Mouse (Mus musculus) midbrain, embryonic 15.5 days (tissue): ENCODE results near the gene Pbx1. TPM values are rescaled to one million over a fixed set of nuclear protein-coding genes. Genes with fewer than 3 reads are reported as not detected.

Source experiments
- ATAC-seq: fragments of 200-750 bp; cut with Nextera tagmentation; replicated peaks from 2 replicates; pipeline ENCODE4 v1.8.0; 2017; ENCODE audit warnings: moderate TSS enrichment
- H3K27ac ChIP-seq: fragments of 300-500 bp; sonication (generic); 2 replicates; pipeline ENCODE4 v1.5.1; 2015; ENCODE audit warnings: mild to moderate bottlenecking, inconsistent platforms
- H3K27me3 ChIP-seq: fragments of 300-500 bp; sonication (generic); replicated peaks from 2 replicates; pipeline ENCODE4 v1.6.1; 2015; ENCODE audit warnings: inconsistent platforms
- H3K36me3 ChIP-seq: fragments of 300-500 bp; sonication (generic); replicated peaks from 2 replicates; pipeline ENCODE4 v1.6.1; 2015; ENCODE audit warnings: inconsistent platforms
- H3K4me1 ChIP-seq: fragments of 300-500 bp; sonication (generic); 2 replicates; pipeline ENCODE4 v1.6.1; 2015; ENCODE audit warnings: inconsistent platforms
- H3K4me2 ChIP-seq: fragments of 300-500 bp; sonication (generic); 2 replicates; pipeline ENCODE4 v1.6.1; 2015; ENCODE audit warnings: inconsistent platforms, mild to moderate bottlenecking, moderate library complexity
- H3K4me3 ChIP-seq: fragments of 300-500 bp; sonication (generic); 2 replicates; pipeline ENCODE4 v1.5.1; 2015; ENCODE audit warnings: mild to moderate bottlenecking, inconsistent platforms
- H3K9ac ChIP-seq: fragments of 300-500 bp; sonication (generic); 2 replicates; pipeline ENCODE4 v1.6.1; 2015; ENCODE audit warnings: mild to moderate bottlenecking, inconsistent platforms
- H3K9me3 ChIP-seq: fragments of 300-500 bp; sonication (generic); 2 replicates; pipeline ENCODE4 v1.6.1; 2016; ENCODE audit warnings: inconsistent platforms
- WGBS: fragments of 180-500 bp; shearing (Covaris S2); methylation state at CpG from one replicate; pipeline ENCODE4 v1.1.7; 2015; ENCODE audit warnings: mixed read lengths; 5-methylcytosine and 5-hydroxymethylcytosine counted together
- polyA plus RNA-seq: library from polyadenylated mRNA; unstranded; fragments of >200 nt; fragmentation: Nextera tagmentation; extraction: Ambion mirVana; gene quantifications from 2 replicates; pipeline ENCODE4 v1.2.1, GENCODE M21; 2015

Pbx1 gene
- polyA plus RNA-seq, 1 experiment from 2014 or later = 83.0 TPM

DNA sequence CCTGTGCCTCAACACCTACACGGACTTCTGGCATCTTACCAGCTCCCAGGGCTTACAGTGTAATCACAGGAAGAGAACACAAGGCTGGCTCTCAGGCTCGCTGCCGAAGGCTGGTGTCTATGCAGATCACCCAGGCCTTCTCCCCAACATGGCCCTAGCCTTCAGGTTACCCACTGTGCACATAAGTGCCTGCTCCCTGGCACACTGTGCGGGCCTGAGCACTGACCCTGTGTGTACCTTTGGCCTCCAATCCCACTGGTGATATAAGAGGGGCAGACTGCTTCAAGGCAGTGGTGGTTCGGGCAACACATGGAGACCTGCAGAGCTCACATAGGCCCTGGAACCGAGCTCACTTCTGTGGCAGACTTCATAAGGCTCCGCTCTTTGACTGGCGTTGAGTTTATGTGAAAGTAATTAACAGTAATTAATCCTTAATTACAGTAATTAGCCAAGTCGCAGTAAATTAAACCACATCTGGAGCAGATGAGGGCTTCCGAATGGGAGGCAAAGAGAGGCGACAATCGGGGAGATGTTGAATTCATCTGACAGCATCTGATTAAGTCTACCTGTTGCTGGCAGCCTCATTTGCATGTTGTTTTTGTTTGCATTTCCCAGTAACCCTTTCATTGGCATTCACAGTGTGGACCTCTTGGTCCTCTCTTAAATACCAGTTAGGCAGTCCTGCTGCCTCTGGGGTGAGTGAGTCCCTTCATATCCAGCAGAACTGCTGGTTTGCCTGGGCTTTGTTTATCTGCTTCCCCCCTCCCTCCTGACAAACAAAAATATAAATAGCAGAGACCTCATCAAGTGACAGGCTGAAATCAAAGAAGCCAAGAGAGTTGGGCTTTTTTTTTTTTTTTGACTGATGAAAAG, 163.1 kb downstream of the Pbx1 start:
- H3K4me1 ChIP-seq = peaks cover 43% of the 10 kb centered on the region
- H3K9me3 ChIP-seq = no peaks in the 10 kb centered on the region
- H3K9ac ChIP-seq = no peak overlapping the region
- H3K4me3 ChIP-seq = no peak overlapping the region
- no peaks in the 10 kb centered on the region for H3K36me3 ChIP-seq
- H3K27me3 ChIP-seq = no peaks in the 10 kb centered on the region
- H3K27ac ChIP-seq = 0 out of 2 replicates have a peak overlapping the region, but pooled peaks have one; percentile 13
- ATAC-seq = peak; percentile 66; the same call in 1 of the 2 replicates
- H3K4me2 ChIP-seq = no peak overlapping the region
- WGBS = 65% methylated on average over 12 of the region's 12 CpGs

DNA sequence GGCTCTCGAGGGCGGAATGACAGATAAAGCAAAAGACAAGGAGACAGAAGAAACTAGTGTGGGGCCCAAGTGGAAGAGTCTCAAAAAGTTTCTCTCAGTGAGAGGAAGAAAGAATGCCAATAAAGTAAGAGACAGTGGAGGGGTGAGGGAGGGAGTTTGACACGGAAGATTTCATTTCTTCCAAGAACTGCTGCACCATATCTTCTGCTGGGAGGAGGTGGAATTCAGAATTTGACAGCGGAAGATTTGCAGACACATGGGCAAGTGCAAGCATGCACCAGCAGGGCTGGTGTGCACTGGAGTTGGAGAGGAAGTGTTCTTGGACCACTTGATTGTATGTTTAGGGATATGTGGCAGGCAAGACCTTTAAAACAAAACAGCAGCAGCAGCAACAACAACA, 163.8 kb downstream of the Pbx1 start:
- no peaks in the 10 kb centered on the region for H3K9me3 ChIP-seq
- ATAC-seq = no peak
- no peak overlapping the region for H3K9ac ChIP-seq
- WGBS = 91% methylated on average over 4 of the region's 4 CpGs
- H3K4me3 ChIP-seq = no peak overlapping the region
- no peak overlapping the region for H3K4me2 ChIP-seq
- H3K36me3 ChIP-seq = no peaks in the 10 kb centered on the region
- no peaks in the 10 kb centered on the region for H3K27me3 ChIP-seq
- H3K27ac ChIP-seq = no peak overlapping the region
- H3K4me1 ChIP-seq = peaks cover 43% of the 10 kb centered on the region

DNA sequence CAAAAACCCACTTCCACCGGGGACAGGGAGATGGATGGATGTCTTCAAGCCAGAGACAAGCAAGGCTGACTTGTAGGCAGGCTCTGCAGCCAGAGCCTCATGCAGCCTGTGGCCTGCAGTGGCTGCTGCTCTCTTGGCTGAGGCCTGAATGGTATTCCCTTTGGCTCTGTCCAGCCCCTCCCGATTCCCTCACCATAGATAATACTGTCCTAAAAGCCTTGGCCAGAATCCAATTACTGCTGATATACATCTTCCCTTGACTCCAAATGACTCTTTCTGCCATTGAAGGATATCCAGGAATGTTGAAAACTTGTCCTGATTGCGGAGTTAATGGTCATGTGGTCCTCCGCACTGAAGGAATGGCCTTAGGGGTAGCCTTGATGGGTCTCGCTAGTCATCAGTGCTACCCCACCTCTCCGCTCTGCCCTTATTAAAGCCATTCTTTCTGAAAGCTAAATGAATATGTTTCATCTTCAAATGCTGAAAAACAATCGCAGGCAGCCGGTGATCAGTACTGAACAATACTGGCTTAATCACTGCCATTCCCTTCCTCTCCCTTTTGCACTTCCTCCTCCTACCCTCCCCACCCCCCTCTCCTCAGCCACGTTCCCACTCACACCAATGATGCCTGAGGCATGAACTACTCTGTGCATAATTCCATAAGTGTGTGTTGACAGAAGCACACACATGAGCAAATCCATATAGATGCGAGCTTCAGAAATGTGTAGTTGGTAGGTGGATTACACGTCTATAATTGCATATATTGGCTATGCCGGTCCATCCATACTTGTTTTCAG, 166.3 kb downstream of the Pbx1 start:
- Histone ChIP-seq H3K27ac (peak overlapping the region; percentile 50), H3K4me1 (peaks cover 54% of the 10 kb centered on the region), H3K4me3 (no peak overlapping the region), H3K9ac (no peak overlapping the region), H3K4me2 (no peak overlapping the region), H3K36me3 (no peaks in the 10 kb centered on the region), H3K27me3 (no peaks in the 10 kb centered on the region), H3K9me3 (no peaks in the 10 kb centered on the region)
- peak; percentile 37; the same call in 1 of the 2 replicates for ATAC-seq
- 66% methylated on average over 12 of the region's 12 CpGs for WGBS

DNA sequence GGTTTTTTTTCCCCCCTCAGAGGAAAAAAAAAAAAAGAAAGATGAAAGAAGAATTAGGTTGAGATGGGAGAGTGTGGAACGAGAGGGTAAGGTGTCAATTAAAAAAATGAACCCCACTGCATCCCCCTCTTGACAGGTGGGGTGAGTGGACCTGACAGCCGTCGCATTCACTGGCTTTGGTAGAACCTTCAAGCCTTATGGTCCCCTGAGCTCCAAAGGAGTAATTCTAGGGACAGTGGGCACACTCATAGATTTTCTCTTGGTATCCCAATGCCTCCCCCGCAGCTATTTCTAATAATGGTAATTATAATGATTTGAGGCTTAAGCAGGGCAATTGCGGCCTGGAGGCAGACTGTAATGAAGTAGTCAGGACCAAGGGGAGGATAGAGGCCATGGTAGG, 167.0 kb downstream of the Pbx1 start:
- no peak for ATAC-seq
- Histone ChIP-seq H3K4me3 (no peak overlapping the region), H3K27me3 (no peaks in the 10 kb centered on the region), H3K9ac (no peak overlapping the region), H3K9me3 (no peaks in the 10 kb centered on the region), H3K4me1 (peaks cover 53% of the 10 kb centered on the region), H3K27ac (peak overlapping the region; percentile 50), H3K4me2 (no peak overlapping the region), H3K36me3 (no peaks in the 10 kb centered on the region)
- WGBS = 56% methylated on average over 5 of the region's 5 CpGs

DNA sequence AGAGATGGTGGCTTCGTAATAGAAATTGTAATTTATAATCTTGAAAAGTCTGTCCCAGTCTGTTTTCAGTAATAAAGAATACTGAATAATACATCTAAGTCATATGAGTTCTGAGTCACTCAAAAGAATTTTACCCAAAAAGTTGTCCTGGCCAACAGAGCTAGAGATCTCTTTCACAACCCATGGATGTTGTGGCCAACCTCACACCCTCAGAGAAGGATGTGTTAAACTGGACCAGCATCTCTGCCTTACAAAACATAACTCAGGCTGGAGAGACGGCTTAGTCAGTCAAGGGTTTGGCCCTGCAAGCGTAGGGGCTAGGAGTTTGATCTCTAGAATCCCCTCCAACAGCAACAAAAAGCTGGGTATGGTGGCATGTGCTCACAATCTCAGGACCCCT, 171.7 kb downstream of the Pbx1 start:
- no peaks in the 10 kb centered on the region for H3K36me3 ChIP-seq
- H3K4me3 ChIP-seq = no peak overlapping the region
- no peaks in the 10 kb centered on the region for H3K27me3 ChIP-seq
- H3K27ac ChIP-seq = no peak overlapping the region
- ATAC-seq = no peak
- no peak overlapping the region for H3K4me2 ChIP-seq
- H3K9ac ChIP-seq = no peak overlapping the region
- H3K4me1 ChIP-seq = peaks cover 27% of the 10 kb centered on the region
- no peaks in the 10 kb centered on the region for H3K9me3 ChIP-seq
- whole genome bisulfite sequencing = 78% methylated on average over 3 of the region's 3 CpGs

DNA sequence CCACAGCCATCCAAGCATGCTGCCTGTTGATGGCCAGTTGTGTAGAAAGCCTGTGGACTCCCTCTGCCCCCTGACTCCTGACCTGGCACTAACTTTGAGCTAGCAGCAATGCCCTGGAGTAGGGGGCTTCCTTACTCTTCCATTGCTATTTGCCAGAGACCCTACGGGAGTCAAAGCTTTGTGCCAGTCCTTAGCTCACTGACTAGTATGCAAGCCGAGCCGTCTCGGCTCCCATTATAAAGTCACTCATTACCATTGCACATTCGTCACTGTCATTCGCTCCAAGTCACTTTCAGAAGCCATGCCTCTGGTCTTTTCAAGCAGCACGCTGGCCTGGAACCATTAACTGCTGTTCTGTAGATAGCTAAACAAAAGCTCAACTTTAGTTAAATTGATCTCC, 173.2 kb downstream of the Pbx1 start:
- Histone ChIP-seq H3K9me3 (no peaks in the 10 kb centered on the region), H3K27me3 (no peaks in the 10 kb centered on the region), H3K4me3 (no peak overlapping the region), H3K4me1 (peaks cover 18% of the 10 kb centered on the region), H3K9ac (no peak overlapping the region), H3K36me3 (no peaks in the 10 kb centered on the region), H3K4me2 (no peak overlapping the region), H3K27ac (no peak overlapping the region)
- ATAC-seq = no peak
- 43% methylated on average over 7 of the region's 7 CpGs for WGBS

DNA sequence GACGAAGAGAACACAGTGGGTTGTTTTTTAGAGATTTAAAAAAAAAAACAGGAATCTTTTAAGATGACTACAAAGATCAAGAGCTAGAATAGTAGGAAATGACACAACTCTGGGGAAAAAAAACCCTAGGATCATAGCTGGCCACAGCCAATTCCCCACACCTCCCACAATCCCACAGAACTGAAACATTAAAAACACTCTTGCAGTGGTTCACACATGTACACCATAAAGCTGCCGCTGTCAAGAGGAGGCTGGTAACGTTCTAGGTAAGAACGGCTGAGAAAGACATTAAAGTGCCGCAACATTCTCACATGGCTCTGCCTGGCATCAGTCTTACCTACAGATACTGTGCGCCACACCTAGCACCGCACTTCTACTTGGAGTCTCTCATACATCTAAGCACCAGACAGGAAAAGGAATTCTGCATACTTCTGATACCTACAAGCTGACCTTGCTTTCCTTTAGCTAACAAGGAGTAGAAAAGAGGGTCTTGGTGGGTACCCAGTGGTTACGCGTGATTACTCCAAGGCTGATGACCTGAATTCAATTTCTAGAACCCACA, 176.6 kb downstream of the Pbx1 start:
- Histone ChIP-seq H3K27ac (no peak overlapping the region), H3K36me3 (0 out of 2 replicates have a peak, but pooled peaks cover 2% of the 10 kb centered on the region), H3K9me3 (no peaks in the 10 kb centered on the region), H3K4me3 (no peak overlapping the region), H3K27me3 (no peaks in the 10 kb centered on the region), H3K4me1 (peaks cover 4% of the 10 kb centered on the region), H3K4me2 (no peak overlapping the region), H3K9ac (no peak overlapping the region)
- 95% methylated on average over 9 of the region's 9 CpGs for WGBS
- no peak for ATAC-seq

DNA sequence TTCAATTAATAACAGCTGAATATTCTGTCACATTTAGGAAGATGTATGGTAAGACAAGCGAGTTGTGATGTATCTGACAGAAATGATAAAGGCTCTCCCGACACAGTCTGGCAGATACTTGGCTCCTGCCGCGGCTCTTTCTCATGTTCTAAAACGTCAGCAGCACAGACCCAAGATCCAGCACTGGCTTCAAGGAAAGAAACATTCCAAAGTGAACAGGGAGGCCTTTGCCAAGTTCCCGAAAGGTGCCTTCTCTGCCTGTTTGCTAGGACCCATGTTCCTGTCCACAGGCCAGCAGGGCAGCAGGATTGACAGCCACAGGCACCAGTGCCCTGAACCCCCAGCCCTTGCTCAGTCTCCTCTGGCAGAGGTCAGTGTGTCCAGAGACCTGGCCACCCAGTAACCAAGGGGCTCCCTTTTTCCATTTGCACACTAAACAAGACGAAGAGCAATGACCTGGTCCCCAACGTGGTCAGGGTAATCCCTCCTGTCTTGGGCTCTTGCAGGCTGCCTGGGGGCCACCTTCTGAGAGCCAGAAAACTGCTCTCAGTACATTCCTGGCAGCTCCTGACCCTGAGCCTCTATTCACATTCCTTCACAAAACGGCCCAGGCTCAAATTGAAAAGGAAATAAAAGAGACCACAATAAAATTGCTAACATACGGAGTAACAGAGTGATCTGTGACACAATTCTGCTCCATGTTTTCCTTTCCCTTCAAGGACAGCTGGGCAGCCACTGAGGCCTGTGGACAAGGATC, 184.9 kb downstream of the Pbx1 start:
- H3K4me2 ChIP-seq = no peak overlapping the region
- no peaks in the 10 kb centered on the region for H3K27me3 ChIP-seq
- 37% methylated on average over 10 of the region's 10 CpGs for WGBS
- H3K9me3 ChIP-seq = no peaks in the 10 kb centered on the region
- H3K27ac ChIP-seq = peak overlapping the region; percentile 32
- H3K36me3 ChIP-seq = no peaks in the 10 kb centered on the region
- H3K4me1 ChIP-seq = peaks cover 53% of the 10 kb centered on the region
- H3K4me3 ChIP-seq = no peak overlapping the region
- H3K9ac ChIP-seq = no peak overlapping the region
- ATAC-seq = no peak

DNA sequence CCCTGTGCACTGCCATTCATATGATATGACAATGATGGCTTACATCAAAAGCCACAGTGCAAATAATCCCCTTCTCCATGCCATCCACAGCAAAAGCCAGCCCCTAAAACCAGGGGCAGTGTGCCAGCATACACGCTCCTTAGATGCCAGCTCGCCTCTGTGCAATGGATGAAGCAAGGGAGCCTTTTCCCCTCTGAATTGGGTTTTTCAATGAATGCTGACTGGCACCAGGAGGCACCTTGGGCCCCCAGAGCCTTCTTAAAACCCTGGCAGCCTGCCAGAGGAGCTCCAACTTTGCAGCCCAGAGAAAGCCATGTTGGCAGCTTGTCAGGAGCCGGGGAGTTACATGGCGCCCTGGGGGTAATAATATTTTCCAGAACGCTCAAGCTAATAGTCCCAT, 186.5 kb downstream of the Pbx1 start:
- H3K4me2 ChIP-seq = peak overlapping the region; percentile 10; the same call in 1 of the 2 replicates
- H3K4me1 ChIP-seq = peaks cover 69% of the 10 kb centered on the region

DNA sequence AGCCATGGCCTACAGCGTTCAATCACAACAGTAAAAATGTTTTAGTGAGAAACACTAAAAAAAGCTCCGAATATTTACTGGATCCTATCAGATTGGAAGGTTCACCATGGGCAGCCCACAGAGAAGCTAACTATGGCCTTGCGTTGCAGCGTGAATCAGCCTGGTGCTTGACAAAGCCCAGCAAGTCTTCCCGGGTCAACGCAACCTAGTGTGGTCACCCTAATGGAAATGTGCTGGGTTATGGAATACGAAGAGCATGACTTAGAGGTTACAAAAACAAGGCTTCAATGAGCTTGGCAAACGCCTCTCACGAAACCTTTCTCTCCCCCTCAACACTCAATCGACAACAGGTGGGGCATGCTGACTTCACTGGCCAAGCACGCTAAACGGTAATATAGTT, 188.3 kb downstream of the Pbx1 start:
- no peaks in the 10 kb centered on the region for H3K36me3 ChIP-seq
- H3K27ac ChIP-seq = no peak overlapping the region
- H3K9ac ChIP-seq = no peak overlapping the region
- no peak for ATAC-seq
- H3K4me1 ChIP-seq = peaks cover 80% of the 10 kb centered on the region
- WGBS = 90% methylated on average over 12 of the region's 12 CpGs
- no peaks in the 10 kb centered on the region for H3K27me3 ChIP-seq
- no peaks in the 10 kb centered on the region for H3K9me3 ChIP-seq
- no peak overlapping the region for H3K4me3 ChIP-seq
- H3K4me2 ChIP-seq = no peak overlapping the region

More for the DNA sequence above, 186.5 kb downstream of the Pbx1 start:
- Histone ChIP-seq H3K9me3 (no peaks in the 10 kb centered on the region), H3K27ac (peak overlapping the region; percentile 70), H3K4me3 (no peak overlapping the region), H3K36me3 (no peaks in the 10 kb centered on the region), H3K27me3 (no peaks in the 10 kb centered on the region), H3K9ac (no peak overlapping the region)
- peak; percentile 72 for ATAC-seq
- WGBS = 31% methylated on average over 5 of the region's 5 CpGs

DNA sequence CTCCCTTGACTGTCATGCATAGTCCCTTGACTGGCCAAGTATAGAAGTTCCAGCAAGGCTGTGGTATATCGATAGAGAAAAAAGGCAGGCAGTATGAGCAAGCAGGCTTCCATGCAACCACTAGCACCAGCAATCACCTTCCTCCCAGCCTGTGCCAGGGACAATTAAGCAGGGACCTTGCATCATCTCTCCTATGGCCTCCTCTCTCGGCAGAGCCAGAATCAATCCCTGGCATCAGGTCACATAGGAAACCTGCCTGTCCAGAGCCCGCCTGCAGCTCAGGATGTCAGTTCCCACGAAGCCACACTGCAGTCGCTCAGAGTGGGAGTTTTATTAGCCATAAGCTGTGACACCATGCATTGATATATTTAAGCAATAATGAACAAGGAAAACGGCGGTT, 189.0 kb downstream of the Pbx1 start:
- Histone ChIP-seq H3K9ac (no peak overlapping the region), H3K4me3 (no peak overlapping the region), H3K4me2 (no peak overlapping the region), H3K9me3 (no peaks in the 10 kb centered on the region), H3K36me3 (no peaks in the 10 kb centered on the region), H3K4me1 (peaks cover 85% of the 10 kb centered on the region), H3K27ac (no peak overlapping the region), H3K27me3 (no peaks in the 10 kb centered on the region)
- ATAC-seq = no peak
- WGBS = 81% methylated on average over 7 of the region's 7 CpGs

DNA sequence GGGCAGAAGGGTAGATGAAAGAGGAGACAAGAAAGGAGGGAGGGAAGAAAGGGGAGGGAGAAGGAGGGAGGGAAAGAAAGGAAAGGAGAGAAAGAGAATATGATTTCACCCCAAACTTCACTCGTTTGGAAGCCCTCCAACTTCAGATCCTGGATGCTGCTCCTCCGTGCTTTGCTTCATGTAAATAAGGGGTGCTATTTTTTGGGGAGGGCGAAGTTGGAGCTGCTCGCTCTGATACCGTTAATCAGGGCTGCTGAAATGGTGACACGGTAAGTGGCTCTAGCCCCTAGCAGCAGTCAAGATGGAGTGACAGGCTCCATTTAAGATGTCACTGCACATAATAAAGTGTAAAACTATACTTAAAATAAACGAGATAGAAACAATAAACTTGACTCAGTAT, 190.8 kb downstream of the Pbx1 start:
- peaks cover 72% of the 10 kb centered on the region for H3K4me1 ChIP-seq
- H3K9ac ChIP-seq = no peak overlapping the region
- H3K4me2 ChIP-seq = peak overlapping the region; percentile 10; the same call in 1 of the 2 replicates
- no peak for ATAC-seq
- WGBS = 10% methylated on average over 7 of the region's 7 CpGs
- peak overlapping the region; percentile 66 for H3K27ac ChIP-seq
- H3K36me3 ChIP-seq = no peaks in the 10 kb centered on the region
- no peaks in the 10 kb centered on the region for H3K27me3 ChIP-seq
- no peak overlapping the region for H3K4me3 ChIP-seq
- H3K9me3 ChIP-seq = no peaks in the 10 kb centered on the region
